Mouse (Mus musculus) embryo, embryonic 9.5 days (tissue): Measurements from ENCODE around the gene Txndc5.

ENCODE experiments used
- DNase-seq: peaks from one replicate; pipeline ENCODE4 v3.0.0-alpha.2; 2017; ENCODE audit errors: extremely low spot score

The Txndc5 gene

GRCm38 (mm10) chr13:38451446-38451845 is 77.2 kb downstream of the Txndc5 start:
- DNase-seq, result no peak
